Mouse (Mus musculus): ENCODE results near the gene Pum1.
"Not testable (repeated sequence)": the region's sequence is repeated elsewhere in the genome, so short reads cannot be mapped to it uniquely, and the experiment has no call there.

The Pum1 gene

DNA sequence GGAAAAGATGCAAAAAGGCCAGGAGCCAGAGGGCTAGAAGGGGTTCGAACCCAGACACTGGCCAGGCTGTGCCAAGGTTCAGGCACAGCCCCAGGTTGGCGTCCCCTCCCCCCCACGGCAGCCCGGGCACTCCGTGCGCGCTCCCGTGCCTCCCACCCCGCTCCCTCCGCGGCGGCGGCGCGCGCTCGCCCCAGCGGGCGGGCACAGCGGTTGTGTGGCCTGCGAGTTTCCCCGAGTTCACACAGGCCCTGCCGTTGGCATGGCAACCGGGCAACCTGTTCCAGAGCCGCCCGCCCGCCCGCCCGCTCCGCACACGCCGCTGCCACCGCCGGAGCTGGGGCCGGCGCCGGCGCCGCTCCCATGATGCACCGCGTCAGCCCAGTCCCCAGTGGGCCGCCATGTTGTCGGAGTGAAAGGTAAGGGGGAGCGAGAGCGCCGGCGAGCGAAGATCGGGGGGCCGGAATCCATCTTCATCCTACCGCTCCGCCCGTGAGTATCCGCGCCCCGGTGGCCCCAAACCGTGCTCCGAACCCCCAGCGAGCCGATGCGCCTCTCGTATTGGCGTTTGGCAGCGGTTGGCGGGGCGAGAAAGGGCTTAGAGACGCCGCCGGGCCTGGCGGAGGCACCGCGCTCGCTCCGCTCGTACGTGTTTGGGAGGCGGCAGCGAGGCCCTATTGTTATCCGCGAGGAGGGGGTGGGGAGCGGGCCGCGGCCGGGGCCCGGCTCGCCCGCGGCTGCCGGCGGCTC, at the start of gene Pum1:
Gene Pum1 (plus strand): TSS at position 343 of the 747 bp plus-strand sequence.
- peak; percentile 86 to 87 for DNase-seq (ENCODE audit: low spot score in 2 of 2)

DNA sequence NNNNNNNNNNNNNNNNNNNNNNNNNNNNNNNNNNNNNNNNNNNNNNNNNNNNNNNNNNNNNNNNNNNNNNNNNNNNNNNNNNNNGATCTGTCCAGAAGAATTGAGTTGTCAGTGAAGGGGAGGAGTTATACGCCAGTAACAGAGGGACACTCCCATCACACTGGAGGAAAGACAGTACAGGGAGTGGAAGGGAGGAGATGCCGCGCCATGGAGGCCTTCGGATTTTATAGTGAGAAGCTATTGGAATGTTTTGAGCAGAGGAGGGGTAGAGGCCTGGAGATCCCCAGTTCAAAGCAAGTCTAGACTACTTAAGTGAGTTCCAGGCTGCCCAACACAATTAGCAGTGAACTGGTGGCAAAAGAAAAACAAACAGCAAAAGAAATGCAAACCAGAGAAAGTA, 33.7 kb upstream of the Pum1 start:
- DNase-seq (ENCODE audit: low spot score in 2 of 2): no peak

DNA sequence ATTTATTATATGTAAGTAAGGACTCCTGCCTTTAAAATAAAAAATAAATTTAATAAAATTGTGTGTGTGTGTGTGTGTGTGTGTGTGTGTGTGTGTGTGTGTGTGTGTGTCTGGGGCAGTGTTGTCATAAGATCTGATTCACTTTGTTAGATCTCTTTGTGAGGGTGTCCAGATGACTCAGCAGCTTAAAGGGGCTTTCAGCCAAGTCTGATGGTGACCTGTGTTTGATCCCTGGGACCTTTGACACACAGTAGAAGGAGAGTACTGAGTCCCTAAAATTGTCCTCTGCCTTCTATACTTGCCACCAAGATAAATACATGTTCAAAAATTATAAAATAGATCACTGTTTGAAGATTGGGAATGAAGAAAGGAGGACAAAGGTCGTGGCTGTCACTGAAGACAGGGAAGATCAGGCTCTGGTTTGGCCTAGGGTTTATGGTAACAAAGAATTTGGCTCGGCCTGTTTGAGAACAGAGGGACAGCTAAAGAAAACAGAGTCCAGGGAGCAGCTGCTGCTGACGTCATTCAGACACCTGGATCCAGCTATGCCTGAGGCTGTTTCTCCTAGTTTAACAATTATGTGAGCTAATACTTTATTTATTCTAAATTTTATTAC, 32.8 kb upstream of the Pum1 start:
- no peak for DNase-seq (ENCODE audit: low spot score in 2 of 2)

DNA sequence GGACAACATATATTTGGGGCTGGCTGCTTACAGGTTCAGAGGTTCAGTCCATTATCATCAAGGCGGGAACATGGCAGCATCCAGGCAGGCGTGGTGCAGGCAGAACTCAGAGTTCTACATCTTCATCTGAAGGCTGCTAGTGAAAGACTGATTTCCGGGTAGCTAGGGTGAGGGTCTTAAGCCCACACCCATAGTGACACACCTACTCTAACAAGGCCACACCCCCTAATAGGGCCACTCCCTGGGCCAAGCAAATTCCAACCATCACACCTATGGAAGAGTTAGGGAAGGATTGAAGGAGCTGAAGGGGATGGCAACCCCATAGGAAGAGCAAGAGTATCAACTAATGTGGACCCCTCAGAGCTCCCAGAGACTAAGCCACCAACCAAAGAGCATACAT, 28.0 kb upstream of the Pum1 start:
- not testable (repeated sequence) for DNase-seq (ENCODE audit: low spot score in 2 of 2)

DNA sequence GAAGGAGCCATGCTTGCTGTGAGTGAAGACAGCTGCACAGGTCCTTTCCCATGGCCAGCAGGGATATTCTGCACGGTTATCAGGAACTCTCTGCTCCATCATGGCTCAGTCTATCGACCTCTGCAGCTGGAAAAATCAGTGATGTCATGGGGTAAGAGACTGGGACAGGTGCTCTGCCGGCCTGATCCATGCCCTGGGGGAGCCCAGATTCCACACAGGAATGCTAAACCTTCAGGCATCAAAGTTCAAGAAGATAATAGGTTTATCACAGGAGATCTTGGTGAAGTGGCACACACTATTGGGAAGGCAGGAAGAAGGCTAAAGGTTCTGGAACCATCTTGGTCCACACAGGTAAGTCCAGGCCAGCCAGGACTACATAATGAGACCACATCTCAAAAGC, 26.4 kb upstream of the Pum1 start:
- DNase-seq (ENCODE audit: low spot score in 2 of 2): no peak

DNA sequence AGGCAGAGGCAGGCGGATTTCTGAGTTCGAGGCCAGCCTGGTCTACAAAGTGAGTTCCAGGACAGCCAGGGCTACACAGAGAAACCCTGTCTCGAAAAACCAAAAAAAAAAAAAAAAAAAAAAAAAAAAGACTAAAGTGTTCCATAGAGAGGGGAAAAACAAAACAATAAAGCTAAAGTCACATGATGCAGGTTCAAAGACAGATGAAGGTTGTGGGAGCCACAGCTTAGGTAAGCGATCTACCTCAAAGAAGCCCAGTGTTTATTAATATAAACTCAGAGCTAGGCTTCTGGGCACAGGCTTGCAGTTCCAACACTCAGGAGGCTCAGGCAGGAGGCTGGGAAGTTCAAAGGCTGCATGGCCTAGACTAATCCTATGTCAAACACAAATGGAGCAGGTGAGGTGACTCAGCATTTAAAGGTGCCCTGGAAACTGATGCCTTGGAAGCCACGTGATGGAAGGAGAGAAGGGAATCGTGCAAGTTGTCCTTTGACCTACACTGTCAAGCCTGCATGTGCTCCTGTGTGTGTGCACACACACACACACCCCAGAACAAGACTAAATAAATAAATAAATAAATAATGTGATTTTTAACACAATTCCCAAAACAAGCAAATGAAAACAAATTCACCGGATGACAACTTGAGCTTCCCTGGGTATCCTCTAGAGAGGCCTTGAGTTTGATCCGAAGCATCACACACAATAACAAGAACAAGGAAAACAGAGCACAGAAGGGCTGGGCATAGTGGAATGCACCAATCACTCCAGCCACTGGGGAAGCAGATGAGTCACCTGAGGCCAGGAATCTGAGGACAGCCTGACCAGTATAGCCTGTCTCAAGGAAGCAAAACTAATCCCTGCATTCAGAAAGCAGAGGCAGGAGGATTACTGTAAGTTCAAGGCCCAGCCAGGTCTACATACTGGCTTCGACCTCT, 25.4 kb upstream of the Pum1 start:
- no peak for DNase-seq (ENCODE audit: low spot score in 2 of 2)

DNA sequence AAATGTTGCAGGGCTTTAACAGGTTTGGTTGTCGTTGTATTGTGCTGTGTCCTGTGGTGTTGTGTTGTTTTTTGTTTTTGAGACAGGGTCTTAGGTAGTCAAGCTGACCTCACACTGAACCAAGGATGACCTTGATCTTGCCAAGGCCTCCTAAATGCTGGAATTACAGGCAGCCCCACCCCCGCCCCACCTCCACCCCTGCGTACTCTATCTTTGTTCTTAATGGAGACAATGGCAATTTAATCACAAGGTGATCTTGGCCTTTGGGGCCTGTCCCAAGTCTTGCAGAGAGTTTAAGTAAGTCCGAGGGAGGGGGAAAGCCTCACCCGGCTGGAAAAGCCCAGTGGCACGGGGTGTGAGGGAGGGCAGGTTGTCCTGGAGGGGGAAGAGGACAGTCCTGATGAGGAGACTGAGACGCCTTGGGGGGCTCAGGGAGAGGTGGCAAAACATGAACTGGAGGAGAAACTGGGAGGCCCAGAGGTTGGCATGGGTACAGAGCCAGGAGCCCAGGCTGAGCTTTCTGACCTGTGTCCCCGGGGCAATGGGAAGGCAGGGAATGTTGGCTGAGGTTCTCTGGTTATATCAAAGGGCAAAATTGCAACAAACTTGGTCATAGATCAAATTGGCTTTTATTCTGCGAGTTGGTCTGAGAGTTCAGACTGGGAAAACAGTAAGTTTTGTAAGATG, 22.9 kb upstream of the Pum1 start:
- DNase-seq (ENCODE audit: low spot score in 2 of 2): no peak

DNA sequence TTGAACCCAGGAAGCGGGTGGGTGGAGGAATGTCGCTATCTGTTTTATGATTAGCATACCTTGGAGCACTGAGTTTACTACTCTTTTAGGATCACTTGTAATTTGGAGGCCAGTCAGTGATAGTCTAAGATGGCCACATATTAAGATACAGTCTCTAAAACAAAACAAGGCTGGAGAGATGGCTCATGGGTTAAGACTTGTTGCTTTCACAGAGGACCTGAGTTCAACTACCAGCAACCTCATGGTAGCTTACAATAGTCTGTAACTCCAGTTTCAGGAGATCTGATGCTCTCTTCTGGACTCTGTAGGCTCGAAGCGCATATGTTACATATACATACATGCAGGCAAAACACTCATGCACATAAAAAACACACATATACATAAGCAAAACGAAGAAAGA, 20.7 kb upstream of the Pum1 start:
- DNase-seq (ENCODE audit: low spot score in 2 of 2): no peak

DNA sequence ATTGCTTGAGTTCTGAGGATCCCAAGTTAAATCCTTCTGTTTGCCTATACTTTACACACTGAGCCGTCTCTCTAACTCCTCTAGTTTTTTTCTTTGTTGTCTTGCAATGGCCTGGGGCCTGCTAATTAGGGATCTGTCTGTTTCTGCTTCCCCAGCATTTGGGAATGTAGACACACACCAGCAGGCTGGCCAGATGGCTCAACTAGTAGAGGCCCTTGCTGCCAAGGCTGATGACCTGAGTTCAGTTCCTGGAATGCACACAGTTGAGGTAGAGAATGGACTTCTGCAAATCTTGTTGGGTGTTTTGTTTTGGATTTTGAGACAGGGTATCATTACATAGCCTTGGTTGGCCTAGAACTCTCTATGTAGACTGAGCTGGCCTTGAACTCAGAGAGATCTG, 17.7 kb upstream of the Pum1 start:
- no peak for DNase-seq (ENCODE audit: low spot score in 2 of 2)

DNA sequence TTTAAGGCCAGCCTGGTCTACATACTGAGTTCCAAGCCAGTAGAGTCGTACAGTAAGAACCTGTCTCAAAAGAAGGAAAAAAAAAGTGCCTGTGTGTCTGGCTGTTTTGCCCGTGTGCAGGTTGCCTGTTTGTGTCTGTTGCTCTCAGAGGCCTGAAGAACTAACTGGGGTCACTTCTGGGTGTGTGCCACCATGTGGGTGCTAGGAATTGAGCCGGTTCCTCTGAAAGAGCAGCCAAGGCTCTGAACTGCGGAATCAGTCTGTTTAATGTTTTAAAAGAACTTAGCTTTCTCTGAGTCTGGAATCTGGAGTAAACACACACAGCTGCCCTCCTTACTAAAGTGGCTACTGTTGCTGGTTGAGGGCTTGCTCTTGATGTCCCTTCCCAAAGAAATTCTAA, 11.8 kb upstream of the Pum1 start:
- no peak for DNase-seq (ENCODE audit: low spot score in 2 of 2)

DNA sequence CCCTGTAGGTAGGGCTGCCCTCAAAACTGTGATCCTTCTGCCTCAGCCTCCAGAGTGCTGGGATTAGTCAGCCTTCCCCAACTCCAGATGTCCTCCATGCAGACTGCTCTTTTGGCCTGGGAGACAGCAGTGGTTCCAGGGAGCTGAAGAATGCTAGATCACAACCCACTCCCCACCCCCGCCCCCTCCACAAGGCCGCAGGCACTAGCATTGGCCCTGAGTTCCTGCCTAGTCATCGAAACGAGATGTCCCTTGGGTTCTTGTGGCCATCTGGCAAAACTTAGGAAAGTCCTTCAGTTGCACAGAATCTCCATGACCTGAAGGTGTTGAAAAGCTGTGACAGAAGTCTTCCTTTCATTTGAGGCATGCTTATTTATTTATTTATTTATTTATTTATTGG, 10.6 kb upstream of the Pum1 start:
- no peak for DNase-seq (ENCODE audit: low spot score in 2 of 2)

DNA sequence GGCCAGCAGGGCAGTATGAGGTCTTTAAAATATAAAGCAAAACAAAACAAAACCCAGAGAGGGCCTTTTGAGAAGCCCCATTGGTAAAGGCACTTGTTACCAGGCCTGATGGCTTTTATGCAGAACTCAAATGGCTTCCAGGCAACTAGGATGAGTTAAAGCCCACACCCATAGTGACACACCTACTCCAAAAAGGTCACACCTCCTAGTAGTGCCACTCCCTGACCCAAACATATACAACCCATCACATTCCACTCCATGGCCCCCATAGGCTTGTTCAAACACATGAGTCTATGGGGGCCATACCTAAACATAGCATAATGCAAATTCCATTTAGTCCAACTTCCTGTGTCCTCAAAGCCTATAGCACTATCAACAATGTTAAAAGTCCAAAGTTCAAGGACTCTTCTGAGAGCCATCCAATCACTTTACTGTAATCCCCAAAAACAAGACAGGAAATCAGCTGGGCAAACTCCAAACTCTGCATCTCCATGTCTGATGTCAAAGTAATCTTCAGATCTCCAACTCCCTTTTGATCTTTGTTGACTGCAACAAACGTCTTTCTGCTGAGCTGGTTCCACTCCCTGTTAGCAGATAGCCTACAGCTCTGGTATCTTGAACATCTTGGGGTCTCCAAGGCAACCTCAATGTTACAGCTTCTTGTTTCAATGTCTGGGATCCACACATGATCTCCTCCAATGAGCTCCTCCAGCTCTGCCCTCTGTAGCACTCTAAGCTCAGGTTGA, 5.1 kb upstream of the Pum1 start:
- no peak for DNase-seq (ENCODE audit: low spot score in 2 of 2)

DNA sequence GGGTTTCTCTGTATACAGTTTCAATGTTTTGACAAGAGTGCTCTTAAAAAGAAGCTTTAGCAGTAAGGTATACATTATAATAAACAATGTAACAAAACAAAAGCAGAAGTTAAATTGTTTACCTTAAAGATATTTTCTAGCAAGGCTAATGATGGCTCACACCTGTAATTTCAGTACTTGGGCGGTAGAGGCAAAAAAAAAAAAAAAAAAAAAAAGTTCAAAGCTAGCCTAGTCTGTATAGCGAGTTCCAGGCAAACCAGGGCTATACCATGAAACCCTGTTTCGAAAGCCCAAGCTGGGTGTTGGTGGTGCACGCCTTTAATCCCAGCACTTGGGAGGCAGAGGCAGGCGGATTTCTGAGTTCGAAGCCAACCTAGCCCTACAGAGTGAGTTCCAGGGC, 3.7 kb upstream of the Pum1 start:
- no peak for DNase-seq (ENCODE audit: low spot score in 2 of 2)

DNA sequence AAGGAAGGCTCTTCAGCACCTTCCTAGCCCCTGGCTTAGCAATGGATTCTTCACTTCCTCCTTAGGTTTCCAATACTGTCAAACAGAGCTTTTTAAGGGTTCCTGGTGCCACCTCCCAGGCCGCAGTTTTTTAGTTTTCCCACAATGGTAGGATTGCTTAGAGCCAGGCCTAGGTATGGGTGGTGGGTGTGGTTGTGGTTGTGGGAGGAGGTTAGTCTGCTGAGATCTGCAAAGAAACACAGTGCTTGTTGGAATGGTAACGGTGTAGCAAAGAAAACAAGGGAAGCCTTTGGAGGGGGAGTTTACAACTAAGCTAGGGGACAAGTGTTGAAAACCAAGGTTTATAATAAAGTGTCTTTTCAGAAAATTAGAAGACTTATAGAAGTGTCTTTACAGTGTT, 3.0 kb upstream of the Pum1 start:
- DNase-seq (ENCODE audit: low spot score in 2 of 2): no peak

DNA sequence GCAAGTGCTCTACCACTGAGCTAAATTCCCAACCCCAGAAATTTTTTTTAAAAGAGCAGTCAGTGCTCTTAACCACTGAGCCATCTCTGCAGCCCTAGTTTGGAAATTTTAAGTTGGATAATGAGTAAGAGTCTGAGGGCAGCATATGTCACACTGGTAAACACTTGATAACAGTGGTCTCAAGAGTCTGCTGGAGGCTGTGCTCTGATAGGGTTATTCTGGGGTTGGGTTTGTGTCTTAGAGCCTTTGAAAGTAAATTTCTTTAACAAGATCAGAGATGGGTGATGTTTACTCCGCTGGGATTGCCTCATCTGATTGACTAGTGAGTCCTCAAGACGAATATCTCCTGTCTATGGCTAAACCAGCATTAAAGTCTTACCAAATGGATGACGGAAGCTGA, 2.0 kb upstream of the Pum1 start:
- no peak for DNase-seq (ENCODE audit: low spot score in 2 of 2)

DNA sequence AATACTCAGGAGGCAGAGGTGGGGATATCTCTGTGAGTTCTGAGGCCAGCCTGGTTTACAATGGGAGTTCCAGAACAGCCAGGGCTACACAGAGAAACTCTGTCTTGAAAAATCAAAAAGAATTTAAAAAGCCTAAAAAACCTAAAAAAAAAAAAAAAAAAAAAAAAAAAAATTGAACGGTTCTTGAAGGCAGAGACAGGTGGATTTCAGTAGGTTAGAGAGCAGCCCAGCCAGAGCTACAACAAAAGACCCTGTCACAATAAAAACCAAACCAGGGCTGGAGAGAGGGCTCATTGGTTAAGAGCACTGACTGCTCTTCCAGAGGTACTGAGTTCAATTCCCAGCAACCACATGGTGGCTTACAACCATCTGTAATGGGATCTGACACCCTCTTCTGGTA, 816 bp upstream of the Pum1 start:
- not testable (repeated sequence) for DNase-seq (ENCODE audit: low spot score in 2 of 2)

DNA sequence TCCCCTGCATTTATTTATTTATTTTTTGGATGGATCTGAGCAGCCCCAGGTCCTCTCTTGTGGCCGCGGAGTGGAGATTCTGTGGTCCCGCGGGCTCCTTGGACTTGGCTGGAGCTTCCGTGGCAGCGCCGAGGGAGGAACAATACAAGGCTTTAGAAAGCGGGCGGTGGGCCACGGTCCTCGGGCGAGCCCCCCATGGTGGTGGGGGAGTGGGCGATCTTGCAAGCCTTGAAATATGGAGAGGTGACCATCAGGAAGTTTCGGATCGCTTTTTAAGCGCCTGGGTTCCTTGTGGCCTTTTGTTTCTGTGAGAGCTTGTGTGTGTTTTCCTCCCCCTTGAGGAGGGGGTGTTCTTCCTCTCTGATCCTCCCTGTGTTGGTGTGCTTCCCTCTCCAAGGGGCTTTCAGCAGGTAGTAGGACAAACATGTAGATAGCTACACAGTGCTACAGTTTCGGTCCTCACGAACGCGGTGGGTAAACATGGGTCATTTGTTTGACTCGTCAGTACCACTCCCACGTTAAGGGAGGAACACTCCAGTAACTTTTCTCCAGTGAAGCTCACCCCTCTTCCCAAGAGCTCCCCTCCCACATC, 785 bp downstream of the Pum1 start:
- peak; percentile 42 to 44 for DNase-seq (ENCODE audit: low spot score in 2 of 2)

DNA sequence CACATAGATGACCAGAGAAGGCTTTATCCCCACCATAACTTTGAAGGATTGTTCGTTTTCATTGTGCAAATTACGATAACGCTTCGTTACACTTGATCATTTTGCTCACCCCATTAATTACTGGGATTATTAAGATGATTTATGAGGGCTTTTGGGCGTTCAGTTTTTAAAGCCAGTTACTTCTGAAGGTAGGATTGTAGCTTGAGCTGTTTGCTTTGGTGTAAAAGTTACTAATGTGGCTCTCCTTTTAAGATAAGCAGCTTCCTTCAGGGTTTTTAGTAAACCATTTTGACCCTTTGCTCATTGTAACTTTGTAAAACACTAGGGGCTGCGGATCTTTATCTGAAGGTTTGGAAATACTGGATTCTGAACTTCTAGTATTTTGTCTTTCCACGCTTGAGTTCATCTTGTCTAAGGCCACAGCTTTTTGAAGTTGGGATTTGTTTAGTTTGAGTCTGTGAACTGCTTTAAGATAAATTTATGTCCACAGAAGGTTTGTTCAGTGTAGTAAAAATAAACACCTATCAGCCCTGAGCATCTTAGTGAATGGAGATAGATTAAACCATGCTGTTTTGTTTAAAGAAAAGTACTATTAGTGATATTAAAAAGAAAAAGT, 1.4 kb downstream of the Pum1 start:
- no peak for DNase-seq (ENCODE audit: low spot score in 2 of 2)

DNA sequence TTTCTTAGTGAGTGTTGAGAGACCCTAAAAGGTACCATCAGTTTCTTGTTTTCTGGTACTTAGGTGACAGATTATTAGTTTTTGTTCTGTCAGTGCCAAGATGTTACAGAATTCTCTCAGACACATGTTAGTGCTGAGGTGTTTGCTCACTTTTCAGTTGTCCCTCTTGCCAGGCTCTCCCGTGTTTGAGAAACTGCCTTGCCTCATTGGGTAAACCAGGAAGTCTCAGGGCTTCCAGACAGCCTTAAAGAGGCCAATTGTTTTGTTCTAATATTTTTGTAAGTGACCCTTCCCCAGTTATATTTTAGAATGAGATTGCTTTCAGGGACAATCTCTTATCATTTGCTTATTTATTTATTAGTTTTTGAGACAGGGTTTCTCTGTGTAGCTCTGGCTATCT, 2.1 kb downstream of the Pum1 start:
- DNase-seq (ENCODE audit: low spot score in 2 of 2): no peak

DNA sequence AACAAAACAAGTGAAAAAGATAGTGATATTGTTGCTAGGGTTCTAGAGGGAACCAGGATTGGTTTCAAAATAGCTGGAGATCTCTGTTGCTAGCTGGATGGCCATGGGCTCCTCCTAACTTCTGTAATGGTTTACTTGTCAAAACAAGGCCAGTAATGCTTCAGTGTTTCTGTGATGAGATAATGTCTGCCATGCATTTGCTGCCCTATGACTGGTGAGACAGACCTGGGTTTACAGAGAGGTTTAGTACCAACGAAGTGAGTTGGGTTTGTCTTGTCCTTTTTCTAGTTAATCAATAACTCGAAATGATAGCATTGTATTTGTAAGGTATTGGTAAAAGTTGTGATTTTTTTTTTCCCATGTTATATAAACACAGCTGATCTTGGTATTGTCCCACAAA, 4.6 kb downstream of the Pum1 start:
- DNase-seq (ENCODE audit: low spot score in 2 of 2): no peak

DNA sequence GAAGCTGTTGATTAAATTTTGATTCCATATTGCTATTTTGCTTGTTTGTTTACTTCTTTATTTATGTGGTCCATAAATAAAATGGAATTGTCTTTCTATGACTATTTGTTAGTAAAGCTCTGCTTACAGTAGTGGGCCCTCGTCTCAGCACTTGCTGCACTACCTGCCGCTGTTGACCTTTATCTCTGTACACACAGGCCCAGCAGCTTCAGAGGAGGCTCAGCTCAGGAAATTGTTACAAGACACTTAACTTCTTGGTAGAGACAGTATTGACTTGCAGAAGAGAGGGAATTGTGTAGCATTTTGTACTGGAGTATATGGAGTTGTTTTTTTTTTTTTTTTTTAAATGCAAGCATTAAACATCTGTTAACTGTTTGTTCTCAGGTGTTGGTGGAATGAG, 5.4 kb downstream of the Pum1 start:
- no peak for DNase-seq (ENCODE audit: low spot score in 2 of 2)

Data from frontal cortex, postnatal 10 days (tissue).